Mouse (Mus musculus) ES-Bruce4 (cell line): ENCODE measurements around the gene Ambra1.

Source experiments
- CTCF ChIP-seq: IDR thresholded peaks from one replicate; pipeline ENCODE4 v1.8.1; 2011; ENCODE audit warnings: low read depth, low read length
- POLR2A ChIP-seq: IDR thresholded peaks from one replicate; pipeline ENCODE4 v1.8.1; 2011; ENCODE audit warnings: low read length; ENCODE audit not compliant: insufficient read depth

- no peak for TF ChIP-seq POLR2A
- no peak for TF ChIP-seq CTCF
Observed at GRCm38 (mm10) chr2:91729571-91729970, 363 bp upstream of the Ambra1 start.
